Mouse (Mus musculus): ENCODE results near the gene Ywhag. TPM values are rescaled to one million over a fixed set of nuclear protein-coding genes. Genes with fewer than 3 reads are reported as not detected.

Gene Ywhag
- total RNA-seq, 2 experiments from 2014 or later = 72.4 to 141 TPM

GRCm38 (mm10) chr5:135952830-135953229 is 18.4 kb upstream of the Ywhag start:
- ATAC-seq (ENCODE audit: poor library complexity, severe bottlenecking) = no peak

GRCm38 (mm10) chr5:135951660-135952059 is 17.2 kb upstream of the Ywhag start:
- peak; percentile 59 for ATAC-seq (ENCODE audit: poor library complexity, severe bottlenecking)

- ATAC-seq (ENCODE audit: poor library complexity, severe bottlenecking) = peak; percentile 74
Observed at GRCm38 (mm10) chr5:135950710-135951412, 16.4 kb upstream of the Ywhag start.

GRCm38 (mm10) chr5:135946621-135947020 is 12.2 kb upstream of the Ywhag start:
- no peak for ATAC-seq (ENCODE audit: poor library complexity, severe bottlenecking)

GRCm38 (mm10) chr5:135945916-135946408 is 11.5 kb upstream of the Ywhag start:
- ATAC-seq (ENCODE audit: poor library complexity, severe bottlenecking) = no peak

- no peak for ATAC-seq (ENCODE audit: poor library complexity, severe bottlenecking)
Observed at GRCm38 (mm10) chr5:135942710-135943109, 8.3 kb upstream of the Ywhag start.

GRCm38 (mm10) chr5:135940587-135940986 is 6.2 kb upstream of the Ywhag start:
- no peak for ATAC-seq (ENCODE audit: poor library complexity, severe bottlenecking)

- no peak for ATAC-seq (ENCODE audit: poor library complexity, severe bottlenecking)
Observed at GRCm38 (mm10) chr5:135935641-135936190, 1.3 kb upstream of the Ywhag start.

GRCm38 (mm10) chr5:135935176-135935523 is 734 bp upstream of the Ywhag start:
- ATAC-seq (ENCODE audit: poor library complexity, severe bottlenecking) = peak; percentile 13

GRCm38 (mm10) chr5:135933900-135934441 is 445 bp downstream of the Ywhag start:
- ATAC-seq (ENCODE audit: poor library complexity, severe bottlenecking) = peak; percentile 68

GRCm38 (mm10) chr5:135933222-135933899 is 1.1 kb downstream of the Ywhag start:
- no peak for ATAC-seq (ENCODE audit: poor library complexity, severe bottlenecking)

GRCm38 (mm10) chr5:135932359-135932758 is 2.1 kb downstream of the Ywhag start:
- ATAC-seq (ENCODE audit: poor library complexity, severe bottlenecking) = no peak

- no peak for ATAC-seq (ENCODE audit: poor library complexity, severe bottlenecking)
Observed at GRCm38 (mm10) chr5:135931526-135931925, 2.9 kb downstream of the Ywhag start.

GRCm38 (mm10) chr5:135929685-135930424 is 4.6 kb downstream of the Ywhag start:
- ATAC-seq (ENCODE audit: poor library complexity, severe bottlenecking) = no peak

GRCm38 (mm10) chr5:135923901-135924300 is 10.5 kb downstream of the Ywhag start:
- ATAC-seq (ENCODE audit: poor library complexity, severe bottlenecking) = no peak

- ATAC-seq (ENCODE audit: poor library complexity, severe bottlenecking) = no peak
Observed at GRCm38 (mm10) chr5:135919902-135920301, 14.5 kb downstream of the Ywhag start.

- no peak for ATAC-seq (ENCODE audit: poor library complexity, severe bottlenecking)
Observed at GRCm38 (mm10) chr5:135918593-135918992, 15.8 kb downstream of the Ywhag start.

- no peak for ATAC-seq (ENCODE audit: poor library complexity, severe bottlenecking)
Observed at GRCm38 (mm10) chr5:135918059-135918437, 16.4 kb downstream of the Ywhag start.

- no peak for ATAC-seq (ENCODE audit: poor library complexity, severe bottlenecking)
Observed at GRCm38 (mm10) chr5:135917327-135918058, 16.9 kb downstream of the Ywhag start.

GRCm38 (mm10) chr5:135916601-135917000 is 17.8 kb downstream of the Ywhag start:
- no peak for ATAC-seq (ENCODE audit: poor library complexity, severe bottlenecking)
